Mouse (Mus musculus): Measurements from ENCODE around the gene Gsg1.

DNA sequence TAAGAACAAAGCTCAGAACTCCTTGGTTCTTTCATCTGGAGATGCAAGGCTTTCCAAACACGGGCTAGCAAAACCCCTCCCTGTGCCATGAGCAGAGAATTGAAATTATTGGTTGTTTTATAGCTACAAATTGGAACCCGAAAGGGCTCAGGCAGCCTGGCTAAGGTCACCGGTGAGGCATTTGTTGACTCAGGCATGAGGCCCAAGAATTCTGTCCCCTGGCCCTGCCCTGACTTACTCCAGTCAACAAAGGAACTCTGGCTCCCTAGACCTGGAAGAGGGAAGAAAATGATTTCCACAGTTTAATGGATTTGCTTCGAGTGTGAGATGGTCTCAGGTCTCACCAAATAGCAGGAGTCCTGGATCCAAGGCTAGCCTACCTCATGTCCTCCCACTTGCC, 38.2 kb upstream of the Gsg1 start:
- no peak for TF ChIP-seq POLR2A (IDR thresholded peaks at IDR 0.05; ENCODE audit: insufficient read depth, low read length)
- TF ChIP-seq CTCF (IDR thresholded peaks at IDR 0.05; ENCODE audit: low read depth, low read length), result no peak
- TF ChIP-seq EP300 (IDR thresholded peaks at IDR 0.05; ENCODE audit: insufficient read depth, low read depth, low read length), result no peak
